Mouse (Mus musculus): ENCODE results near the gene Zp2. TPM values are rescaled to one million over a fixed set of nuclear protein-coding genes. Genes with fewer than 3 reads are reported as not detected.

Zp2 gene
- total and polyA plus RNA-seq, 2 experiments: not detected

DNA sequence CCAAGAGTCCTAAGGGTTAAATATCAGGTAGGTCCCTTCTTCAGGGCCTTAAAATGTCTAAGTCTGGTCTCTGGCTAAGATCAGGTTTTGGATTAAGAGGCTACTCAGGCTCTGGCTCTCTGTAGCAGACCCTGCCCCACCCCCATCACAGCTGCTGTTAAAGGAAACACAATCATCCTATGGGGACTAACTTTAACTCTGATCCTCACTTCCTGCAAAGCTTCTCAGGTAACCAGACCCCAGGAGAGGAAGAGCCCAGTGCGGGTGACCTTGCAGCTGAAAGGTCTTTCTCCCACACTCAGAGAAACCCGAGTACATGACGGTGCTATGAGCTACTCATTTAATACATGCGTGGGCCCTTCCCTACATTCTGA, 17.4 kb downstream of the Zp2 start:
- peaks cover 3% of the 10 kb centered on the region; the same call in 1 of the 2 replicates for H3K4me1 ChIP-seq (ENCODE audit: control insufficient read depth, insufficient read depth, low read length)
- no peaks in the 10 kb centered on the region for H3K27me3 ChIP-seq (ENCODE audit: control insufficient read depth, insufficient read depth, low read length)
- H3K36me3 ChIP-seq (ENCODE audit: control insufficient read depth, insufficient read depth, low read length): no peaks in the 10 kb centered on the region
- 78% methylated on average over 4 of the region's 4 CpGs for WGBS
- no peaks in the 10 kb centered on the region for H3K79me2 ChIP-seq (ENCODE audit: control insufficient read depth, insufficient read depth, low read length)
- no peak overlapping the region for H3K4me3 ChIP-seq (ENCODE audit: insufficient read depth, low read depth, low read length)
- no peak for DNase-seq (ENCODE audit: extremely low read depth, low read depth, low spot score)
- TF ChIP-seq CTCF (IDR thresholded peaks at IDR 0.05; ENCODE audit: low read depth, low read length): no peak
- no peak for TF ChIP-seq POLR2A (IDR thresholded peaks at IDR 0.05; ENCODE audit: extremely low read depth, insufficient read depth, low read length)
- H3K9ac ChIP-seq (ENCODE audit: low read depth, low read length): no peak overlapping the region
- no peak overlapping the region for H3K27ac ChIP-seq (replicated peaks; ENCODE audit: insufficient read depth, low read depth, low read length)

GRCm38 (mm10) chr7:120126976-120127685, 18.0 kb downstream of the Zp2 start:
- DNase-seq (ENCODE audit: extremely low read depth, low read depth, low spot score): no peak
- peaks cover 3% of the 10 kb centered on the region; the same call in 1 of the 2 replicates for H3K4me1 ChIP-seq (ENCODE audit: control insufficient read depth, insufficient read depth, low read length)
- no peaks in the 10 kb centered on the region for H3K36me3 ChIP-seq (ENCODE audit: control insufficient read depth, insufficient read depth, low read length)
- no peaks in the 10 kb centered on the region for H3K27me3 ChIP-seq (ENCODE audit: control insufficient read depth, insufficient read depth, low read length)
- no peak for TF ChIP-seq POLR2A (IDR thresholded peaks at IDR 0.05; ENCODE audit: extremely low read depth, insufficient read depth, low read length)
- H3K79me2 ChIP-seq (ENCODE audit: control insufficient read depth, insufficient read depth, low read length): no peaks in the 10 kb centered on the region
- WGBS: 78% methylated on average over 5 of the region's 5 CpGs
- no peak overlapping the region for H3K27ac ChIP-seq (replicated peaks; ENCODE audit: insufficient read depth, low read depth, low read length)
- H3K9ac ChIP-seq (ENCODE audit: low read depth, low read length): no peak overlapping the region
- no peak overlapping the region for H3K4me3 ChIP-seq (ENCODE audit: insufficient read depth, low read depth, low read length)

DNA sequence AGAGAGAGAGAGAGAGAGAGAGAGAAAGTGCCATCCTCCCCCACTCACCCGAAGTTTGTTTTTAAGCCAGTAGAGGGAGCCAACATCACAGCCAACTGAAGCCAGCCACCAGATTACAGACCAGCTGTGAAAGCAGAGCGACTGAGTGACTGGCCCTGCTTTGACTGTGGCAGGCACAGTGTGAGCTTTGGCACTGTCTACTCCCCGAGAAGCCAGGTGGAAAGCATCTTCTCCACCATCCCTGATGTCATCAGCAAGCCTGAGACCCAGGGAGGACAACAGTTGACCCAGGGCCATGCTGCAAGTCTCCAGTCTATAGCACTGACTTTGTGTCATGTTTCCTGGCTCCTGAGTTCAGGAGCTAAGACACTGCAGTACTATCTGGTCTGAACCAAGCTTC, 20.2 kb downstream of the Zp2 start:
- no peaks in the 10 kb centered on the region for H3K27me3 ChIP-seq (ENCODE audit: control insufficient read depth, insufficient read depth, low read length)
- peaks cover 3% of the 10 kb centered on the region; the same call in 1 of the 2 replicates for H3K4me1 ChIP-seq (ENCODE audit: control insufficient read depth, insufficient read depth, low read length)
- 0% methylated on average over 3 of the region's 3 CpGs for WGBS
- TF ChIP-seq CTCF (IDR thresholded peaks at IDR 0.05; ENCODE audit: low read depth, low read length): peak; percentile 78
- no peak for TF ChIP-seq POLR2A (IDR thresholded peaks at IDR 0.05; ENCODE audit: extremely low read depth, insufficient read depth, low read length)
- no peaks in the 10 kb centered on the region for H3K36me3 ChIP-seq (ENCODE audit: control insufficient read depth, insufficient read depth, low read length)
- no peaks in the 10 kb centered on the region for H3K79me2 ChIP-seq (ENCODE audit: control insufficient read depth, insufficient read depth, low read length)
- no peak overlapping the region for H3K9ac ChIP-seq (ENCODE audit: low read depth, low read length)
- H3K27ac ChIP-seq (replicated peaks; ENCODE audit: insufficient read depth, low read depth, low read length): no peak overlapping the region
- no peak overlapping the region for H3K4me3 ChIP-seq (ENCODE audit: insufficient read depth, low read depth, low read length)
- DNase-seq (ENCODE audit: extremely low read depth, low read depth, low spot score): peak; percentile 72

- H3K27ac ChIP-seq (replicated peaks; ENCODE audit: insufficient read depth, low read depth, low read length): no peak overlapping the region
- H3K27me3 ChIP-seq (ENCODE audit: control insufficient read depth, insufficient read depth, low read length): no peaks in the 10 kb centered on the region
- no peak for TF ChIP-seq POLR2A (IDR thresholded peaks at IDR 0.05; ENCODE audit: extremely low read depth, insufficient read depth, low read length)
- TF ChIP-seq CTCF (IDR thresholded peaks at IDR 0.05; ENCODE audit: low read depth, low read length): no peak
- H3K79me2 ChIP-seq (ENCODE audit: control insufficient read depth, insufficient read depth, low read length): no peaks in the 10 kb centered on the region
- no peak overlapping the region for H3K4me3 ChIP-seq (ENCODE audit: insufficient read depth, low read depth, low read length)
- H3K9ac ChIP-seq (ENCODE audit: low read depth, low read length): no peak overlapping the region
- DNase-seq (ENCODE audit: extremely low read depth, low read depth, low spot score): peak; percentile 55
- 35% methylated on average over 4 of the region's 4 CpGs for WGBS
- no peaks in the 10 kb centered on the region for H3K36me3 ChIP-seq (ENCODE audit: control insufficient read depth, insufficient read depth, low read length)
- H3K4me1 ChIP-seq (ENCODE audit: control insufficient read depth, insufficient read depth, low read length): peaks cover 3% of the 10 kb centered on the region; the same call in 1 of the 2 replicates
Measured at GRCm38 (mm10) chr7:120123776-120124175, 21.3 kb downstream of the Zp2 start.

DNA sequence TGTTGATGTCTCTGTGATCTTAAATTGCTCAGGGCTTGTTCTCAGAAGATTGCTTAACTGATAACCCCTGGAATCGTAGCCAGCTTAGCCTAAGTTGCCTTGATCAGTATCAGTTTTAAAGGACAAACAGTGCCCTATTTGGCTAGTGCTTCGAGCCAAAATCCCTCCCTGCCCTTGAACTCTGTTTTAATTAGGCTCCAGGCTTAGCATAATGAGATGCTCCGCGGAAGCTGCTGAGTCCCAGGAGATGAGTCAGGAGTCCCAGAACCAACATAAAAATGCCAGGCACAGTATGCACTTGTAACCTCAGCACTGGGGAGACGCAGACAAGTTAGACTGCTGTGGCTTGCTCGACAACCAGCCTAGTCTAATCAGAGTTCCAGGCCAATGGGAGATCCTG, 27.6 kb downstream of the Zp2 start:
- no peak overlapping the region for H3K4me3 ChIP-seq (ENCODE audit: insufficient read depth, low read depth, low read length)
- H3K4me1 ChIP-seq (ENCODE audit: control insufficient read depth, insufficient read depth, low read length): peaks cover 2% of the 10 kb centered on the region; the same call in 1 of the 2 replicates
- DNase-seq (ENCODE audit: extremely low read depth, low read depth, low spot score): peak; percentile 32
- H3K27me3 ChIP-seq (ENCODE audit: control insufficient read depth, insufficient read depth, low read length): no peaks in the 10 kb centered on the region
- H3K79me2 ChIP-seq (ENCODE audit: control insufficient read depth, insufficient read depth, low read length): no peaks in the 10 kb centered on the region
- WGBS: 29% methylated on average over 6 of the region's 6 CpGs
- no peaks in the 10 kb centered on the region for H3K36me3 ChIP-seq (ENCODE audit: control insufficient read depth, insufficient read depth, low read length)
- H3K27ac ChIP-seq (replicated peaks; ENCODE audit: insufficient read depth, low read depth, low read length): no peak overlapping the region
- no peak overlapping the region for H3K9ac ChIP-seq (ENCODE audit: low read depth, low read length)
- TF ChIP-seq POLR2A (IDR thresholded peaks at IDR 0.05; ENCODE audit: extremely low read depth, insufficient read depth, low read length) (no peak), CTCF (IDR thresholded peaks at IDR 0.05; ENCODE audit: low read depth, low read length) (no peak)

- no peak for DNase-seq (ENCODE audit: extremely low read depth, low read depth, low spot score)
- Histone ChIP-seq H3K4me1 (ENCODE audit: control insufficient read depth, insufficient read depth, low read length) (peaks cover 2% of the 10 kb centered on the region; the same call in 1 of the 2 replicates), H3K27ac (replicated peaks; ENCODE audit: insufficient read depth, low read depth, low read length) (no peak overlapping the region), H3K9ac (ENCODE audit: low read depth, low read length) (no peak overlapping the region), H3K79me2 (ENCODE audit: control insufficient read depth, insufficient read depth, low read length) (no peaks in the 10 kb centered on the region), H3K27me3 (ENCODE audit: control insufficient read depth, insufficient read depth, low read length) (no peaks in the 10 kb centered on the region), H3K4me3 (ENCODE audit: insufficient read depth, low read depth, low read length) (no peak overlapping the region), H3K36me3 (ENCODE audit: control insufficient read depth, insufficient read depth, low read length) (no peaks in the 10 kb centered on the region)
- TF ChIP-seq POLR2A (IDR thresholded peaks at IDR 0.05; ENCODE audit: extremely low read depth, insufficient read depth, low read length) (no peak), CTCF (IDR thresholded peaks at IDR 0.05; ENCODE audit: low read depth, low read length) (no peak)
- 93% methylated on average over 5 of the region's 5 CpGs for WGBS
Measured at GRCm38 (mm10) chr7:120116976-120117375, 28.1 kb downstream of the Zp2 start.

All from liver, adult 2 months (tissue).